Mouse (Mus musculus): Measurements from ENCODE around the gene Kcnv2. TPM values are rescaled to one million over a fixed set of nuclear protein-coding genes. Genes with fewer than 3 reads are reported as not detected.

Gene Kcnv2
- polyA plus RNA-seq (2012; ENCODE audit: insufficient read depth, insufficient read length, missing spikeins), result not detected in 2 replicates

DNA sequence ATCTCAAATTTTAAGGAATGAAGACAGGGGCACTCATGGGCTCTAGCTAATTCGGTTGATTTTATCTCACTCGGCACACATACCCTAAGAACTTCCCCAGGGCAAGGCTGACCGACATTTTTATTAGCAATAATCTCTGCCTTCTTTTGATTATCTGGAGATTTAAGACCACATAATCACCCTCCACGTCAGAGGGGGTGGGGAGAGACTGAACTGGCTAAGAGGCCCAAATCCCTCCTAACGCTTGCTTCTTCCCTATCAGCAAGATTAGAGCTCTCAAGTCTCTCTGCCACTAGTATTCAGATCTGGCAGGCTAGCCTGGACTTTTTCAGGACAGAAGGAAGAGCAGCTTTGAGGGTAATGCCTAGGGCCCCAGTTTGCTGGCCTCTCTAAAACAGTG is at the start of gene Kcnv2:
Gene Kcnv2 (plus strand): TSS at position 308 of the 400 bp plus-strand sequence.
- no peak for TF ChIP-seq CTCF (IDR thresholded peaks at IDR 0.05; ENCODE audit: low read depth, low read length)
- no peak for TF ChIP-seq POLR2A (IDR thresholded peaks at IDR 0.05; ENCODE audit: borderline replicate concordance, low read depth, low read length)
- no peaks in the 10 kb centered on the region for H3K4me1 ChIP-seq (ENCODE audit: control insufficient read depth, insufficient read depth, low read length)
- H3K27ac ChIP-seq (ENCODE audit: insufficient read depth, low read depth, low read length), result no peak within 1 kb of the TSS

DNA sequence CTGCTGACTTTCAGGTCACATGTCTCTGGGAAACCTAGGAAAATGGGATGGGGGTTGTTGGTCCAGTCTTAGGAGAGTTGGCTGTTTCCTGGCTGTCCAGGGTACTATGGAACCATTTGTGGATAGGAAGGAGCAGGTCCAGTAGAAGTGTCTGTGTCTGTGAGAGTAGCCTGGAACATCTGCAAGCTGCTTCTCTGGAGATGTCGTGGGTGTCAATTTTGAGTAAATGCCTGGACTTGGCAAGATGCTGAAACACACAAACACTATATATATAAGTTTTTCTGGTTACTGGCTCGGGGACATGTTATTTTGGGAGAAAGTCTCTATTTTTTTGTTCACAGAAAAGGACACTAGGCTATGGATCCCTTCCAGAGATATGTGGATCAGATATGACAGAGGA is 49.0 kb upstream of the Kcnv2 start:
- H3K4me3 ChIP-seq (ENCODE audit: insufficient read depth, low read length), result no peak overlapping the region
- TF ChIP-seq CTCF (IDR thresholded peaks at IDR 0.05; ENCODE audit: low read depth, low read length), result no peak
- TF ChIP-seq POLR2A (IDR thresholded peaks at IDR 0.05; ENCODE audit: borderline replicate concordance, low read depth, low read length), result no peak
- H3K27ac ChIP-seq (ENCODE audit: insufficient read depth, low read depth, low read length), result no peak overlapping the region

More for the DNA sequence above, at the start of gene Kcnv2:
- H3K4me3 ChIP-seq (ENCODE audit: insufficient read depth, low read length), result no peak within 1 kb of the TSS

GRCm38 (mm10) chr19:27274382-27274781 is 48.0 kb upstream of the Kcnv2 start:
- Histone ChIP-seq H3K4me1 (ENCODE audit: control insufficient read depth, insufficient read depth, low read length) (peaks cover 13% of the 10 kb centered on the region), H3K4me3 (ENCODE audit: insufficient read depth, low read length) (no peak overlapping the region), H3K27ac (ENCODE audit: insufficient read depth, low read depth, low read length) (no peak overlapping the region)
- no peak for TF ChIP-seq POLR2A (IDR thresholded peaks at IDR 0.05; ENCODE audit: borderline replicate concordance, low read depth, low read length)
- no peak for TF ChIP-seq CTCF (IDR thresholded peaks at IDR 0.05; ENCODE audit: low read depth, low read length)

More for the DNA sequence above, 49.0 kb upstream of the Kcnv2 start:
- peaks cover 13% of the 10 kb centered on the region for H3K4me1 ChIP-seq (ENCODE audit: control insufficient read depth, insufficient read depth, low read length)

DNA sequence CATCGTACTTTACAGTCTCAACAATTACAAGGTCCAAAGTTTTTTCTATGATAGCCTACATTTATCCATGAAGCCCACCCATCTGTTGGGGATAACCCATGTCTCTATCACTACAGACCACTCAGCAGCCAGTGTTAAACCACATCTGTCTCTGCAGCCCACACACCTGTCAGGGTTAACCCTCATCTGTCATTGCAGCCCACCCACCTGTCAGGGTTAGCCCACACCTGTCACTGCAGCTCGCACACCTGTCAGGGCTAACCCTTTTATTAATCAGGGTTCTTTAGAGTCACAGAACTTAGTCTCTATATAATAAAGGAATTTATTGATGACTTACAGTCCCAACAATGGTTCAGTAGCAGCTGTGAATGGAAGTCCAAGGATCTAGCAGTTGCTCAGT is 43.2 kb upstream of the Kcnv2 start:
- H3K4me3 ChIP-seq (ENCODE audit: insufficient read depth, low read length), result no peak overlapping the region
- H3K27ac ChIP-seq (ENCODE audit: insufficient read depth, low read depth, low read length), result no peak overlapping the region
- TF ChIP-seq POLR2A (IDR thresholded peaks at IDR 0.05; ENCODE audit: borderline replicate concordance, low read depth, low read length) (no peak), CTCF (IDR thresholded peaks at IDR 0.05; ENCODE audit: low read depth, low read length) (no peak)
- H3K4me1 ChIP-seq (ENCODE audit: control insufficient read depth, insufficient read depth, low read length), result no peaks in the 10 kb centered on the region

DNA sequence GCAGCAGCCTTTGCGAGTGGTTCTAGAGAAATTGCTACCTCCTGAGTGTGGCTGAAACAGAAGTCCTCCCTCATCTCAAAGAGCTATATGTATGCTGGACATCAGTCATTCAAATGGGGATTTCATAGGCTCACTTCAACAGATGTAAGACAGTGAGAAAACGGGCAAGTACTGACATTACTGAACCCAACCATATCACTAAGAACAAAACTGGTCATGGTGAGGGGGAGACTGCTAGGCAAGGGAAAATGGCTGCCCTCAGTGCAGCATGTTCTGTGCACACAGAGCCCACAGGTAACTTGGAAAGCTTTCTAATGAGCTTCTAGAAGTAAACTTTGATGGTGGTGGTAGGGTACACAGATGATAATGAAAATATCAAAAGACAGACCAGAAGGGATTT is 12.3 kb upstream of the Kcnv2 start:
- no peak for TF ChIP-seq CTCF (IDR thresholded peaks at IDR 0.05; ENCODE audit: low read depth, low read length)
- no peak overlapping the region for H3K4me3 ChIP-seq (ENCODE audit: insufficient read depth, low read length)
- no peak overlapping the region for H3K27ac ChIP-seq (ENCODE audit: insufficient read depth, low read depth, low read length)
- peaks cover 3% of the 10 kb centered on the region; the same call in 1 of the 2 replicates for H3K4me1 ChIP-seq (ENCODE audit: control insufficient read depth, insufficient read depth, low read length)

- Histone ChIP-seq H3K27ac (ENCODE audit: insufficient read depth, low read depth, low read length) (no peak overlapping the region), H3K4me1 (ENCODE audit: control insufficient read depth, insufficient read depth, low read length) (peaks cover 7% of the 10 kb centered on the region; the same call in 1 of the 2 replicates), H3K4me3 (ENCODE audit: insufficient read depth, low read length) (no peak overlapping the region)
- TF ChIP-seq POLR2A (IDR thresholded peaks at IDR 0.05; ENCODE audit: borderline replicate concordance, low read depth, low read length) (no peak), CTCF (IDR thresholded peaks at IDR 0.05; ENCODE audit: low read depth, low read length) (no peak)
These were observed 11.1 kb upstream of the Kcnv2 start for GRCm38 (mm10) chr19:27311311-27311710.

GRCm38 (mm10) chr19:27312266-27313079 is 9.9 kb upstream of the Kcnv2 start:
- no peak overlapping the region for H3K4me3 ChIP-seq (ENCODE audit: insufficient read depth, low read length)
- H3K4me1 ChIP-seq (ENCODE audit: control insufficient read depth, insufficient read depth, low read length), result peaks cover 4% of the 10 kb centered on the region; the same call in 1 of the 2 replicates
- no peak overlapping the region for H3K27ac ChIP-seq (ENCODE audit: insufficient read depth, low read depth, low read length)
- TF ChIP-seq POLR2A (IDR thresholded peaks at IDR 0.05; ENCODE audit: borderline replicate concordance, low read depth, low read length), result no peak
- no peak for TF ChIP-seq CTCF (IDR thresholded peaks at IDR 0.05; ENCODE audit: low read depth, low read length)

DNA sequence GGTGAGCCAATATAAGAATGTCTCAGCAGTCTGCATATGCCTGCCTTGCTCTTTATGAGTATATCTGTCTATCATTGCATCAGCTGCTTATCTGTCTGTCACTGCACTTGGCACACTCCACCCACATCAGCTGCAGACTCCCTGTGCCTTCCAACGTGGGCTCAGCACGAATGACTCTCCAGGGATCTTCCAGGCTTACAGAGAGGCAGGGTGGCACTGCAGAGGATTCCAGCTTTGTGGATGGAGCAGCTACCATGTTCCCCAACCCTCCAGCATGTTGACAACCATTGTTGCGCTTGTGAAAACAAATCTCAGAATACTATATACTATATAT is 9.3 kb upstream of the Kcnv2 start:
- TF ChIP-seq CTCF (IDR thresholded peaks at IDR 0.05; ENCODE audit: low read depth, low read length) (no peak), POLR2A (IDR thresholded peaks at IDR 0.05; ENCODE audit: borderline replicate concordance, low read depth, low read length) (no peak)
- no peak overlapping the region for H3K27ac ChIP-seq (ENCODE audit: insufficient read depth, low read depth, low read length)
- H3K4me3 ChIP-seq (ENCODE audit: insufficient read depth, low read length), result no peak overlapping the region
- H3K4me1 ChIP-seq (ENCODE audit: control insufficient read depth, insufficient read depth, low read length), result peaks cover 4% of the 10 kb centered on the region; the same call in 1 of the 2 replicates

DNA sequence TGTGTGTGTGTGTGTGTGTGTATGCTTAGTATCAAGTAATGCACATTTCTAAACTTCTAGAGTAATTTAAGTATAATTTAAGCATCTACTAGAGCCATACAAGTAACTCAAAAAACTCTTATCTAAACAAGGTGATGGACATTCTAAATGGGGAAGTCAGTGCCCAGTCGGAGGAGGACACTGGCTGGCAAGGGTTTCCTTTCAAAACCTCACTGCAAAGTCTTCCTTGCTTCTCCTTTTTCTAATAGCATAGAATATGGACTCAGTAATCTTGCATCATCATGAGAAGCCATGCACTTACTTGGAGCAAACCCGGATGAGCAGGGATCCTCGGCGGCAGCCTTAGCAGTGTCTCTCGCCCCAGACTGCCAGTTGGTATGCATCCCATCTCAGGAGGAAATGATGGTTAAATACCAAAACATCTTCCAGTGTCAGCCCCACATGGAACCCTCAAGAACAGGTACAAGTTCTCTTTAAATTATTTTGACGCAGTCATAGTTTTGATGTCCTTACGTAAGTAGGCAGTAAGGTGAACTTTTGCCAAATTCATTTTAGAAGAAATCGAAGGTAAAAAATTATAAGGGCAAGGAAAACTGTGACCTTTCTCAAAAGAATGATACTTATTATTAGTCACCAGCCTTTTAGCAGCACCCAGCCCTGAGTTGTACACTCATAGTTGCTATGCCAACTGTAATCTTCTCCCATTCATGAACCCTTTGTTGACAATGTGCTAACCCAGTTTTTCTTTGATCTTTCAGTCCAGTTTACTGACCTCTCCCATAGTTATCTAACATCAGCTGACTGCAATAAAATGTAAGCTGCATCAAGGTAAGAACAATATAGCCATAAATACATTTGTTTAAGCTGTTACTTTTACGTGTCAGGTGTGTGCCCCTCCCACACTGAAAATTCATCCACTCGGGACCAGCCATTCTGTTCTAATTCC is 5.8 kb upstream of the Kcnv2 start:
- Histone ChIP-seq H3K4me1 (ENCODE audit: control insufficient read depth, insufficient read depth, low read length) (peaks cover 4% of the 10 kb centered on the region; the same call in 1 of the 2 replicates), H3K27ac (ENCODE audit: insufficient read depth, low read depth, low read length) (no peak overlapping the region), H3K4me3 (ENCODE audit: insufficient read depth, low read length) (no peak overlapping the region)
- TF ChIP-seq POLR2A (IDR thresholded peaks at IDR 0.05; ENCODE audit: borderline replicate concordance, low read depth, low read length), result no peak
- TF ChIP-seq CTCF (IDR thresholded peaks at IDR 0.05; ENCODE audit: low read depth, low read length), result no peak

Data from bone marrow macrophage, adult 2 months (primary cell).